Mouse (Mus musculus) heart, postnatal 4 days (tissue): ENCODE data around the gene Kalrn. TPM values are rescaled to one million over a fixed set of nuclear protein-coding genes. Genes with fewer than 3 reads are reported as not detected.

Source experiments
- DNase-seq: peaks from one replicate; pipeline ENCODE4 v3.0.0; 2021
- total RNA-seq, 2 experiments: library from RNA; stranded (reverse); gene quantifications; 2 replicates each; pipeline ENCODE4 v1.2.3; 2021

Kalrn gene
- total RNA-seq, 2 experiments from 2014 or later, result 41.1 to 41.7 TPM

DNA sequence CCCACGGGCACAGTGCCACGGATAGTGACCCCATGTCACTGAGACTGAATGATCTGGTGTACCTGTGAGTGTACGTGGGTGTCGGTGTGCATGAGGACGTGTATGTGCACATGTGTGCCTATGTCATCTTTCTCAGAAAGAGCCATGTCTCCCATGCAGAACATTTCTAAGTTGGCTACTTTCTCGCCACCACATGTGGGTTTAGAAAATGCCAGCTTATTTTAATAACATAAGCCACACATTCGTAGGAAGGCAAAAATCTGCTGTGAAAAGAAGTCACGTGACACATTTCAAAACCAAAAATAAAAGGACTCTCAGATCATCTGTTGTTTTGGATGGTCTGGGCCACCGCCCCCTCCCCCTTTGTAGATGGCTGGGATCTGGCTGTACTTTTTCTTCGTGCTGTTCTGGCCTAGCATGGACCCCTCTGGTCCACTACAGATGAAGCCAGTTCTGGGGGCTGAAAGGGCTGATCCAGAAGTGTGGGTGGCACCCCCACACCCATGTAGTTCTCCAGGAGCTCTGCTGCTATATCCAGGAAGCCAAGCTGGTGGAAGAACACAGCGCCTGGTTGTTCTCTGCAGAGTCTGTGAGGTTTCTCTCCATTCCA lies 400.7 kb downstream of the Kalrn start:
- no peak for DNase-seq

DNA sequence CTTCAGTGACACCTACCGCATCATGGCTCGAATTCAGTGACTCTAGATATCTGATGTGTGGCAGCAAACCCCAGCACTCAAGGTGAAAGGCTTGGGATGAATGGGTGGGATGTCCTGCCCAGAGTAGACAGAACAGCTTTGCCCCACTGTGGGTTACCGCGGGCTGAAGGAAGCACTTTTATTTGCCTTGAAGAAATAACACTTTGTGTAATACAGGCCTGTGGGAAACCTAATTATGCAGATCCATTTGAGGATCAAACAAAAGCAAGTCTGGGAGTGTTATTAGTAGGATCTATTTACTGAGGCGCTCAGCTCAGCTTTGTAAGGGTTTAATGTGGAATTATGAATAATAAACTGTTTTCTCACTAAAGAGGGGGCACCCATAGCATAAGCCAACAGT lies 406.3 kb downstream of the Kalrn start:
- no peak for DNase-seq

DNA sequence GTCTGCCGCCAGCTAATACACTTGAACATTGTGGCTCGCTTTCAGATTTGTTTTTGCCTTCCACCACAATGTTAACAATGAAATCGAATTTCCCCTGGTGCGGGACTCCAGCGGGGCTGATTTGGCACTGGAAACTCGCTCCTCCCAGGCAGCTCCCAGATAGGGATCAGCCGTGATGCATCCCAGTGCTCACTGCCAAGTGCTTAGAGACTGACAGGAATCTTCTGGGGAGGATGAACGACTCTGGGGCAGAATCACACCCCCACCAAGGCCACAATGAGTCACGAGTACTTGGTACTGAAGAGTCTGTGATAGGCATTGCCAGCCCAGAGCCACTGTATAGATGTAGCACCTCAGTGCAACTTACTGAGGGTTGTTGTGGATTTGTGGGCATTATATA lies 410.2 kb downstream of the Kalrn start:
- DNase-seq, result no peak

DNA sequence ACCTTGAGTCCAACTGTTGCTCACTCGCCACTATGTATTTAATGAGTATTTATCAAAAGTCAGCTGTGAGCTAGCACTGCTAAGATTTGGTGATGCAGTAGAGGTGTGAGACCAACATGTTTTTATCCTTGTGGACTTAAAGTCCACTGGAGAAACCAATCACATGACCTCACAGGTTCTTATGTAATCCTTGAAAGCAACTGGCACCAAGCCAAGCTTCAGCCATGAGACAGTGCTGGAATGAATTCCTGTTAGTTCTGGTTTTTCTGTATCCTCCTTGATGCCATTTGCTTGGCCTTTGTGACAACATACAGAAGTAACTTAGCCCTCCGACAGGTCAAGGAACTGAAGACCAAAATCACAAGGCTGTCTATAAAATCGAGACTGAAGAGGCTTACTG lies 413.8 kb downstream of the Kalrn start:
- peak; percentile 17 for DNase-seq

DNA sequence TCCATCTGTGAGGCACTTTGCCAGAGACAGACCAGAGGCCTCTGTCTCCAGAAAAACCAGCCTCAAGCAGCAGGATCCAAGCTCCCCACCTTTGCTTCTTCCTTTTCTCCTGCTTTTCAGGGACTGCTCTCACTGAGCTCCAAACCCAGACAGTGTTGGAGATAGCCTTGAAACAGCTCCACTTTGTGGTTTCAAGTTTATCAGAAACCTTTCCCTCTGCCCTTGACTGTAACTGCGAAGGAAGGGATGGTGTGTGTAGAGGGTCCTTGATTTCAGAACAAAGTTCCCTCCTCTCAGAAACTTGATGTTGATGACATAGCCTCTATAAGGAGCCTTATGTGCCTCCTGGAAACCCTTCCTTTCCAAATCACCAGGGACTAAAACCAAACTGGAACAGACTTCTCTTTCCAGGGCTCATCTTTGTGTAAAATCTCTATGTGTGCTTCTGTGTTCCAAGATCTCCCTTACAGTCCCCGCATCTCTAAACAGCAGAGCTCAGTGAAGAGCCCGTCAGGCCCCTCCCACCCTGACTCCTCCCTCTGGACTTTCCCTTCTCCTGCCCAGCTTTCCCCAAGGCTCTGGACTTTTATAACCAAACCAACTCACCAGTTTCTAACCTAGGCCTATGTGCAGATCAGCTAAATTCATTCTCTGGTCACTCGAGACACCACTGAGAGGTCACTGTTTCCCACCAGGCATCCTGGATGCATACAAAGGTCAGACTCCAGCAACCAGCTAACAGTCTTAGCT lies 415.8 kb downstream of the Kalrn start:
- DNase-seq, result no peak

DNA sequence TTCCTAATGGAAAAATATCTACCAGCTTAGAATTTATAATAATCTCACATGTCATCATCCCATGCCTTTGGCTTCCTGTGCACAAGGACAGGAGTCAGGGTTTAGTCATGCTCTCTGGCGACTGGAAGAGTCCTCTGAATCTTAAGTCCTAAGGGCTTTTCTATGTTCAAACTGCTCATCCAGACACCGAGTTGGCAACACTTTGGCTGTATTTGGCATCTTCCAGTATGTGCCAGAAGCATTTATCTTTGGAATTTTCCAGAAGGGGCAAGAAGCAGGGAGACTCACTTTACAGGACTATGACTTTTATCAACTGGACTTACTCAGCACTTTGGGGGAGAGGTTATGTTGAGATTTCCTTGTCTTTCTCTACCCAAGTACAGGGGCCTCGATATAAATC lies 417.6 kb downstream of the Kalrn start:
- no peak for DNase-seq

DNA sequence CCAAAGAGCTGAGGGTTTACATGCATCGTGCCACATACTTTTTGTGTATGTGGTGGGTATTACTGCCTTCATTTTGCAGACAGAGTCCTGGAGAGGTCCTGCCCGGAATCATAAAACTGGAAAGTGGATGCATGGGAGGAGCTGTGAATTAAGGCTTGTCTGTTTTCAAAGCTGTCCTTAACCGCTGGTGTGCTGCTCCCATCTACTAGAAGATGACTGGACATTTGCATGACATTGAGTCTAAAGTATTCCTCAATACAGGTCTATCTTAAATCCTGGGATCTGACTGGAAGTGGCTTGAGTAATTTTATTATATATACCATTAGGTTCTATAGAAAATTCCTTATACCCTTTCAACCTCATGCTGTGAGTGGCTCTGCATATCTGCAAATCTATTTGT lies 418.4 kb downstream of the Kalrn start:
- DNase-seq, result no peak

DNA sequence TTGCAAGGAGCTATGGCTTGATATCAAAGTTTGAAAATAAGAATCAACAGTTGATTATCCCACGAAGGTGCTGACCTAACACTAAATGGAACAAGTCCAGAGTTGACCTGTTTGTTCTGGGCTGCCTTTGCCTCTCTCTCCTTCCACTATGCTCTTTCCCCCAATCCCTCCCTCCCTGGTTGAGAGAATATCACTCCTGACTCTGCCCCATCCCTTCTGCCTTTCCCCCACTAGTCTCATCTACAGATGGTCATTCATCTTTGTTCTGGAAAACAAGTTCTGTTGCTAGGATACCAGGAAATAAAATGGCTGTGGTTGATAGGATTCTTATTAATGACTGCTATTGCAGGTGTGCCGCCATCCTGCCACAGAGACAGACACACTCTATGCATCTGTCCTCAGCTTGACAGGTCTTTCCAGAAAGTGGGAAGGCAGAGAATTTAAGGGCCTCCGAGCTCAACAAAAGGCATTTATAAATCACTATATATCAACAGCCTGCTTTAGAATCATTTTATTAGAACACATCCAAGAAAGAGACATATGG lies 421.7 kb downstream of the Kalrn start:
- no peak for DNase-seq

DNA sequence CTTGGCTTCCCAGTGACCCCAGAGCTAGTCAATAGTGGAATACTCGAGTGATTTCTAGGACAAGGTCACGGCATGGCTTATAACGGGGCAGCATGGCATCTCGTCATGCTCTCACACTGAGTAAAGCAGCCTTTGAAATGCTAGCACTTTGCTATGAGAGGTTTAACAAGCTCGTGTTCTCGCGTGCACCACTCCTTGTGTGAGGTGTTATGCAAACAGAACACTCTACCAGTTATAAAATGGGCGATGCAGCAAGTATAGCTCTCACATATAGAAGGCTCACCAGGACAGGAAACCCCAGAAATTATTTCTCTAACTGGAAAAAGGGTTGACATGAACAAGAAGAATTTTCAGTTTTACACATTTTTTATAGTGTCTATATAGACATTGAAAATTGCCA lies 431.7 kb downstream of the Kalrn start:
- DNase-seq, result no peak

DNA sequence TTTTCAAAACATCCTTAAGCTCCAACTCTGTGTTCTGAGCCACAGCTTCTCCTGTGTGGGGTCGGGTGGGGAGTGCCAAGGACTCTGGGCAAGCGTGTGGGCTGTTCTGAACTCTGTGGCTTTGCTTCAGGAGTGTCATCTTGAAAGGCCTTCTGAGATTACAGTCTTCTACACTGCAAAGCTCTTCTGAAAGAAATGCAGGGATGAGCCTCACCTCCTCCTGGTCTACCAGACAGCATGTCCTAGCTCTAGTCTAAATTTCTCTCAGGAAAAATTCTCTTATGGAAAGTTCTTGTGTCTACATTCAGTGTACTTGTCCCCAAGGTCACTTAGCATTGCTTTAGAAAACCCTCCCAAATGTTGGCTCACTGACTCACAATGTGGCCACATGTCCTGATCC lies 438.3 kb downstream of the Kalrn start:
- DNase-seq, result no peak

DNA sequence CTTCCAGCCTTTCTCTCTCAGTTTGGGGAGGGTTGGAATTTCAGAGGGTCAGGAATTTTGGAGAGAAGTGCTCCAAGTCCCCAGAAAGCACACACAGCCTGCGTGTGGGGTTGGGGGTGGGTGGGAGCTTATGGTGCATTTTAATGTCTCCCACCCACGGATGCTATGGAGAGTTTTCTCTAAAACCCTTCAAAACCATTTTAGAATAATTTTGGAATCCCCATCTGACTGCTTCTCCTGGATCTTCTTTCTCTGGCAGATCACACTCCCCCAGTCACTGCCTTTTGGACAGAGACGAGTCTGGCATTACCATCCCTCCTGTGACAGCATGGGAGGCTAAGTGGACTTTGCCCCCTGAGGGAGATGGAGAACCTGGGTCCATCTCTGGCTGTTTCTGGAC lies 438.7 kb downstream of the Kalrn start:
- DNase-seq, result no peak

DNA sequence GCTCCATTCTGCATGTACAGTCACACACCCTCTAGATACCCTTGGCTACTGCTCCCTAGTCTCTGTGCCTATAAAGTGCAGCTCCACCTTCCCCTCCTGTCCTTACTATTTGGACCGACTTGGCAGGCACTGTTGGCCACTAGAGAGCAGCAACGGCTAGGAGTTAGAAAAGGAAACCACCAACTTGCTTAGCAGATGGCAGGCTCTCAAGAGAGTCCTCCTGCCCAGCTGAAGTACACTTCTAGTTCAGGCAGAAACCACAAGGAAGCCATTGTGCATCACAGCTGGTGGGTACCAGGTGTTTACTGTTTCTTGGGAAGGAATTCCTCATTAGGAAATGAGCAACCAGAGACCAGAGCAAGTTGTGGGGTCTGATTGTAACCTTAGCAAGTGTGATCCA lies 447.7 kb downstream of the Kalrn start:
- DNase-seq, result peak; percentile 80

DNA sequence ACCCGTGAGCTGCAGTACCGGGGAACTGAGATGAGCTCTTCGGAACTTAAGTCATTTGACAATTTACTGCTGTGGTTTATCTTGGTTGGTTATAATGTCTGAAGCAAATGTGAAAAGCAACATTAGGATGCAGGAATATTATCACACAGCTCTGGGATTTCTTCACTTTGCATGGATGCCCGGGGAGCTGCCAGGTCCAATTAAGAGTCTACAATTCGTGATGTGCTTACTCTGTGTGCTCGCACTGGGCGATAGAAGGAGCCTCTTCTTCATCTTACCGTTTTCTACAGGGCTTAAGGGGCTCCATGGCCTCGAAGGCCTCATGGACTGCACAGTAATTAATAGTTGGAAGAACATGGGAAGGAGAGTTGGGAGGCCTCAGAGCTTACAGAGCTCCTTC lies 450.8 kb downstream of the Kalrn start:
- no peak for DNase-seq

DNA sequence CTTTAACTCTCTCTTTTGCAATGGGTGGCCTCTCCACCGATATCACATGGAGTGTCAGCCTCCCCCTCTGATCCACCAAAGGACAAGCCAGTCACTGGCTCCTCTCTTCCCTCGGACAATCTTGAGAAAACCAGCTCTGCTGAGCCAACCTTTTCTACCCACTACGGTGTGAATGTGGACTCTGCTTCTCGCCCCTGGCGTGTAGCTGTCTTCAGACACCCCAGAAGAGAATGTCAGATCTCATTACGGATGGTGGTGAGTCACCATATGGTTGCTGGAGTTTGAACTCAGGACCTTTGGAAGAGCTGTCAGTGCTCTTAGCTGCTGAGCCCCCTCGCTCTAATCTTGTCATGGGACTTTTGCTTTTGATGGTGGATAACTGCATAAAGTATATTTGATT lies 452.0 kb downstream of the Kalrn start:
- no peak for DNase-seq

DNA sequence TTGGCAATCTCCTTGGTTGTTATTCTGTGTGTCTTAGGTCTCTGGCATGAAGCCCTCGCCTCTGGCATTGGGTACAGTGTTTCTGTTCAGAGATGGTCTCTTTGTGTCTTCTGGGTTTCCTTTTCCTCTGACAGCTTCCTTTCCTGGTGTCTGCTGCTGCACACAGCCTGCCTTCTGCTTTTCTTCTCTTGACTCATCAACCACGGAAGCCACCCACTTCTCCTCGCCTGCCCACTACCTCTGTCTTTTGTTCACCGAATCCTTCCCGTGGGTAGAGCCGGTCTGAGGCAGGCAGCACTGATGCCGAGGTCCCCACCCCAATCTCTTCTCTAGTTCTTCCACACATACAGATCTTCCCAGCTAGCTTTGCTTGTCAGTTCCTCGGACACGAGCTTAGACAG lies 452.5 kb downstream of the Kalrn start:
- DNase-seq, result no peak

DNA sequence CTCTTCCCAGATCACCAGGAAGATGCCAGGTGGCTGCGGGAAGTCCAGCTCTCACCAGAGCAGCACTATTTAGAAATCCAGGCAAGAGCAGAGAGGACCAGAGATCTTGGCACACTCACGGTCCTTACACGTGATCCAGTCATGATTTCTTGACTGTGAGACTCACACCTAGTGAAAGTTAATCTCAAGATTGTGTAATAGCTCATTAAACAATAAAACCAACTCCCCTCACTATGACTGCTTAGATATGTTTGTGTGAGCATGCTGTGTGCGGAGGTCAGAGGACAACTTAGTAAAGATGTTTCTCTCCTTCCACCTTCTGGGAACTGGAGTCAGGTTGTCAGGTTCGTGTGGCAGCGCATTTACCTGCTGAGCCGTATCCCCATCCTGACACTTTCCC lies 453.5 kb downstream of the Kalrn start:
- DNase-seq, result no peak

DNA sequence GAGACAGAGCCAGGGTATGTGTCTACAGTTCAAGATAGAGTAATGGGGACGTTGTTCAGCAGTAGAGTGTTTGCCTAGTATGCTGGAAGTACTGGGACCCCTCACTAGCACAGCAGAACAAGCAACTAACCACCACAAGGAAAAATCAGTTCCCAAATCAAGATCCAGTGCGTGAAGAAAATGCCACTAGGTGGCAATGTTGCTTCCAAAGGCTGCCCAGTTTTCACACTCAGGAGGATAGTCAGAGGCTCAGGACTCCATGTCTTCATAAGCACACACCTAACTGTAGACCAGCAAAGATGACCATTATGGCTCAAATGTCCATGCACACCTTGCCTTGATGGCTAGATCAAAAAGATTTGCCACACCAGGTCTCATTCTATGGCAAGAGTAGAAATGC lies 454.0 kb downstream of the Kalrn start:
- no peak for DNase-seq

DNA sequence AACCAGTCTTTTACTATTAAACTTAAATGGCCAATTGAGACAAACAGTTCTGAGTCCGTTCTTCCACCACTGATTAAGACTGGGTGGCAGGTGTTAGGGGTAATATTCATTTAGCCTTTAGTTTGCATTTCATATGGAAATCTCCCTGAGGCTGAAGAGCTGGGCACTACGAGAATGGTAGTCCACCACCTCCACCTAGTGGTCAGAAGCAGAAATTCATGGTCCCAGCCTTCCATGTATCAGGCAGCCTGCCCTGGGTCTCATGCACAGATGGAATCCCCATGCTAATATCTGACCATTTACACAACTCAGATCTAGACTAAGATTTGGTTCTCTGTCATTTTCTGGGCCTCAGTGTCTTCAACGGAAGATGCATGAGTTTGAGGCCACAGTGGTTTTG lies 458.7 kb downstream of the Kalrn start:
- DNase-seq, result peak; percentile 77

DNA sequence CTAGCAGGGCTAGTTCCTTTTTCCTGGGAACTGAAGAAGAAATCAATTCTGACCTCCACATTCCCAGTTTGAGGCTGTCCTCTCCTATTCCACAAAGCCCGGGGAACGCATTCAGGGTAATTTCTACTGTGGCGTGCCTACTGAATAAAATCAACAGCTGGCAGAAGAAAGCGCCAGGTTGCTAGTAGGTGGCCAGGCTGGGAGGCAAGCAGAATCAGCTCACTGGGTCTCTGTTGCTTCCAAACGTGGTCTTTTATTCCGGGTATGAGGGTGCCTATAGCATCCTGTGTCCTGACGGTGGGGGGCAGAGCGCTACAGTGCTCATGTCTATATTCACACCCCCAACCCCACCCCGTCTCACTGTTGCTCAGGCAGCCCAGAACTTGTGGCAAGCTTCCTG lies 460.2 kb downstream of the Kalrn start:
- DNase-seq, result no peak

DNA sequence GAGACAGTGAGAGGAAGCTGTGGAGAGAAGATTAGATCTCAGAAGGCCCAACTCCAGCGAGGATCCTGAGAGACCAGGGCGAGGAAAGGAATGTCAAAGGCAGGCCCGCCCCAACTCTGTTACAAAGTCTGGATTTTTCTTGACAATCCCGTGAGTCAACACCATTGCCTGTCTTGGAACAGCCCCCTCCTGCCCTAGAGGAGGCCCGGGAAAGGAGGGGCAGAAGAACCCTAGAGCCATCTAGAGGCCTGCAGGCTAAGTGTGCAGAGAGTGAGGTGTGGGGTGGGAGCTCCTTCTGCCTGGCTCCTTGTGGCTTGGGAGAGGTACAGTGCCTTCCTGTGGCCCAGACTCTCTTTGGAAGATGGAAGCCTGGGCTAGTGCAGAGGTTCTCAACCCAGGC lies 460.8 kb downstream of the Kalrn start:
- peak; percentile 40 for DNase-seq

DNA sequence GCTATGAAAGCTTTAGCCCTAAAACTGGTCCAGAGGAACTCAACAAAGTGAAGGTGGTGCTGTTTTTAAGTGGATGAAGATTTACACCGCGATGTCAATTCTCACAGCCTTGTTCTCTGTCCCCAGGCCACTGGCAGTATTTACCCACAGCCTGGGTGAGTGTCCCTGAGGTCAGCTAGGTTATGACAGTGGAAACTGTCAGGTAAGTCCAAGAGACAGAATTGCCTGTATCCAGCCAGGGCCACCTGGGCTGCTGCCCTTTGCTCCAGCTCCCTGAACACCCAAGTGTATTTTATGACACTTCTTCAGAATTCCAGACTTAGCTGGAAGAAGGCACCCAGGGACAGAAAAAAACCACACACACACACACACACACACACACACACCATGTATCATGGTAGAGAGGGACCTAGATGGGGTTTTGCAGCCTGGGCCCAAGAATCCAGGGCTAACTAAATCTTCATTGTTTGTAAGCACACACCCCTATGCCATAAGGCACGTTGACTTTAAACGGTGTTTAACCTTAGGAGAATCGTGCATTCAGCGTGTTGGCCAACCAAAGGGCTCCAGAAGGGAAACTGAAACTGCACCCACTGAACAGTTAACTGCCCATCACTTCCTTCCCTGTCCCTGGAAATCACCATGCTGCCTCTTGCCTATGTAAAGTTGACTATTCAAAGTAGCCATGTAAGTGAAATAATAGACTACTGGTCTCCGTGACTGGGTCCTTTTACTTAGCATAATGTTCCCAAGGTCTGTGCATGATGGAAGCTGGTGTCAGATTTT lies 462.3 kb downstream of the Kalrn start:
- DNase-seq, result no peak

DNA sequence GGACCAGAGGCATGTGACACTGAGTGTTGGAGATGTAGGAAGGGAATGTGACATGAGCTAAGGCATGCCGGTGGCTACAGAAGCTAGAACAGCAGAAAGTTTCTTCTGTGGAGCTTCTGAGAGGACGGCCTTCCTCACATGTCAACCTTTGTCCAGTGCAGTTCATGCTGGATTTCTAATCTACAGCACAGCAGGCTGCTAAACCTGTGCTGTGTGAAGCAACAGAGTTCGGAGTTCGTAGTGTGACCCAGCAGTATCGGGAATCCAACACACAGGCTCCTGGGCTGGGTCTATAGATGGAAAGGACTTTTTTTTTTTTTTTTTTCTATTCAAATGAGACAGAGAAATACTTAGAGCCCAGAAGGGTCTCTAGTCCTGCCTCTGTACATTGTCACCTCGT lies 468.9 kb downstream of the Kalrn start:
- DNase-seq, result no peak

DNA sequence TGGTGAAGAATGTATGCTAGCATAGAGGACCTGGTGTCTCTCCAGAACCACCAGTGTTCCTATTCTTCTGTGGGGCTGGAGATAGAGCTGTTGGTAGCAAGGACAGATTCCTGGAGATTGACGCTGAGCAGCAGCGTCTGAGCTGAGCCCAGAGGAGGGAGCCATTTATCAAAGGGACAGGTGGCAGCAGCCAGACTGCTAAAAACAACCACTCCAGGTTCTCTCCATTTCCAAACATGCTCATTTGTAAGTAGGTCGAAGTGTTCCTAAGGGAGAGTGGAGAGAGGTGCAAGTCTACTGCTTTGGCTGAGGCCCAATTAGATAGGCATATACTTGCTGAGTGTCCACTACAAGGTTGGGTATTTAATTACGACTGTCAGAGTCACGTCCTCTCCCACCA lies 470.6 kb downstream of the Kalrn start:
- no peak for DNase-seq

DNA sequence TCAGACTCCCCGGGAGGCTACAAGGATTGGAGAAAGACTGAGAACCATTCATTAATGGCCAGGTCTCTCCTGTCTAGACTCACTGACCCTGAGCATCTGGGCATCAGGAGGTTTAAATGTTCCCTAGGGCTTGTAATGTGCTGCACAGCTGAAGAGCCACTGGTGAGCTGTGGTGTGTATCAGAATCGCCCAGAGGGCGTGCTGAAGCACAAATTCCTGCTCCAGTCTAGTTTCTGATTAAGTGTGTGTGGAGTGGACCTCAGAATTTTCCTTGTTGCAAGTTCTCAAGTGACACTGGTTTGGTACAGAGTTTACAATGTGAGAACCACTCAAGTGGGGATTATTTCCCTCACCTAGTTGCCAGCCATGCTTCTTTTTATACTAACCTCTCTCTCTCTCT lies 473.5 kb downstream of the Kalrn start:
- no peak for DNase-seq
